Comparison of ENCODE assay signal across 8 mouse cellular contexts in the genomic region with DNA sequence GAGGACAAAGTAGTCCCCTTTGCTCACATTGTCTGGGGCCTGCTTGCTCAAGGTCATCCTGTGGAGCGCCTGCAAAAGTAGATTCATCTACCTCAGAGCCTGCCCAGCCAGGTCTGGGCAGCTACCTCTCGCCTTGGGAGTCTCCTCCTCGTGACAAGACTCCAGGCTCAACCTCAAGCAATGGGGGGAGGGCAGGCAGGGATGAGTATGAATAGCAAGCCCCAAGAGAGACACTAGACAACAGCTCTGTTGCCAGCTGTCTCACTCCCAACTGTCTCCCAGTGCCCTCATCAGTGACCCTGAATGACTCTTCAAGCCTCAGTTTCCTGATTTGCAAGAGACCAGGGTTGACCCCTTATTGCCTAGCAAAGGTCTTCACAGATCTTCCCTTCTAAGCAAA. TPM values are rescaled to one million over a fixed set of nuclear protein-coding genes. Genes with fewer than 3 reads are reported as not detected.
DNase-seq lines count a peak whose midpoint lies in the region; ATAC-seq lines count a peak whose summit lies in the region.

No protein-coding gene starts in this region.

- 64% methylated on average over 3 of the region's 3 CpGs for WGBS in midbrain, embryonic 10.5 days
- 57% methylated on average over 3 of the region's 3 CpGs for WGBS in midbrain, embryonic 14.5 days
- WGBS in embryonic facial prominence, embryonic 12.5 days, result 23% methylated on average over 3 of the region's 3 CpGs
- 10% methylated on average over 3 of the region's 3 CpGs for WGBS in limb, embryonic 11.5 days
- WGBS in stomach, embryonic 16.5 days, result 21% methylated on average over 3 of the region's 3 CpGs

- peaks cover 24% of the 10 kb centered on the region for H3K4me1 ChIP-seq in midbrain, embryonic 10.5 days
- H3K4me1 ChIP-seq in midbrain, embryonic 14.5 days (ENCODE audit: control insufficient read depth, insufficient read depth, low read length), result peaks cover 4% of the 10 kb centered on the region
- peaks cover 36% of the 10 kb centered on the region for H3K4me1 ChIP-seq in embryonic facial prominence, embryonic 12.5 days
- peaks cover 36% of the 10 kb centered on the region for H3K4me1 ChIP-seq in limb, embryonic 11.5 days (ENCODE audit: control insufficient read depth, insufficient read depth, low read length)
- peaks cover 35% of the 10 kb centered on the region for H3K4me1 ChIP-seq in stomach, embryonic 16.5 days (ENCODE audit: control insufficient read depth, insufficient read depth, low read length)

- H3K9me3 ChIP-seq in midbrain, embryonic 10.5 days (replicated peaks), result no peaks in the 10 kb centered on the region
- H3K9me3 ChIP-seq in midbrain, embryonic 14.5 days (ENCODE audit: control insufficient read depth, low read length), result no peaks in the 10 kb centered on the region
- no peaks in the 10 kb centered on the region for H3K9me3 ChIP-seq in embryonic facial prominence, embryonic 12.5 days
- no peaks in the 10 kb centered on the region for H3K9me3 ChIP-seq in limb, embryonic 11.5 days (ENCODE audit: control insufficient read depth, low read length)
- no peaks in the 10 kb centered on the region for H3K9me3 ChIP-seq in stomach, embryonic 16.5 days (replicated peaks; ENCODE audit: control insufficient read depth, low read length)

- peak overlapping the region; percentile 24 for H3K27ac ChIP-seq in midbrain, embryonic 10.5 days (replicated peaks)
- no peak overlapping the region for H3K27ac ChIP-seq in midbrain, embryonic 14.5 days (replicated peaks; ENCODE audit: low read depth, low read length)
- H3K27ac ChIP-seq in embryonic facial prominence, embryonic 12.5 days, result peak overlapping the region; percentile 98
- H3K27ac ChIP-seq in limb, embryonic 11.5 days (replicated peaks; ENCODE audit: low read depth, low read length), result peak overlapping the region; percentile 97
- peak overlapping the region; percentile 88 for H3K27ac ChIP-seq in stomach, embryonic 16.5 days (ENCODE audit: low read length)

- H3K27me3 ChIP-seq in midbrain, embryonic 10.5 days (ENCODE audit: low read depth, poor library complexity, severe bottlenecking), result peaks cover 16% of the 10 kb centered on the region
- no peaks in the 10 kb centered on the region for H3K27me3 ChIP-seq in midbrain, embryonic 14.5 days (ENCODE audit: control insufficient read depth, insufficient read depth, low read length)
- no peaks in the 10 kb centered on the region for H3K27me3 ChIP-seq in embryonic facial prominence, embryonic 12.5 days
- no peaks in the 10 kb centered on the region for H3K27me3 ChIP-seq in limb, embryonic 11.5 days (ENCODE audit: control insufficient read depth, insufficient read depth, low read length)
- H3K27me3 ChIP-seq in stomach, embryonic 16.5 days (ENCODE audit: control insufficient read depth, insufficient read depth, low read length), result no peaks in the 10 kb centered on the region

- H3K36me3 ChIP-seq in midbrain, embryonic 10.5 days, result no peaks in the 10 kb centered on the region
- H3K36me3 ChIP-seq in midbrain, embryonic 14.5 days (ENCODE audit: control insufficient read depth, insufficient read depth, low read length), result no peaks in the 10 kb centered on the region
- no peaks in the 10 kb centered on the region for H3K36me3 ChIP-seq in embryonic facial prominence, embryonic 12.5 days
- H3K36me3 ChIP-seq in limb, embryonic 11.5 days (ENCODE audit: control insufficient read depth, insufficient read depth, low read length), result no peaks in the 10 kb centered on the region
- H3K36me3 ChIP-seq in stomach, embryonic 16.5 days (ENCODE audit: control insufficient read depth, insufficient read depth, low read length), result no peaks in the 10 kb centered on the region

- ATAC-seq in midbrain, embryonic 14.5 days (ENCODE audit: low FRiP score, low TSS enrichment), result no peak
- ATAC-seq in embryonic facial prominence, embryonic 12.5 days (ENCODE audit: insufficient number of reproducible peaks, insufficient read depth, low FRiP score, low TSS enrichment), result peak; percentile 6; the same call in 1 of the 2 replicates
- ATAC-seq in limb, embryonic 11.5 days (ENCODE audit: insufficient number of reproducible peaks, low FRiP score, low TSS enrichment, low read depth), result 0 out of 2 replicates have a peak, but pooled peaks have one; percentile 1
- no peak for ATAC-seq in stomach, embryonic 16.5 days (ENCODE audit: insufficient read depth, low FRiP score)

- peak; percentile 28 for DNase-seq in midbrain, embryonic 10.5 days (ENCODE audit: low spot score)
- no peak for DNase-seq in midbrain, embryonic 14.5 days
- no peak for DNase-seq in limb, embryonic 11.5 days (ENCODE audit: low spot score)
- no peak for DNase-seq in T-cell, adult 2 months (ENCODE audit: low spot score)
- DNase-seq in layer of hippocampus, postnatal 36 days, result no peak
- no peak for DNase-seq in adrenal gland, postnatal 10 days

- no peak overlapping the region for H3K4me3 ChIP-seq in midbrain, embryonic 10.5 days
- H3K4me3 ChIP-seq in midbrain, embryonic 14.5 days (replicated peaks; ENCODE audit: low read depth, low read length), result no peak overlapping the region
- no peak overlapping the region for H3K4me3 ChIP-seq in embryonic facial prominence, embryonic 12.5 days
- H3K4me3 ChIP-seq in limb, embryonic 11.5 days (ENCODE audit: low read depth, low read length), result no peak overlapping the region
- no peak overlapping the region for H3K4me3 ChIP-seq in stomach, embryonic 16.5 days (replicated peaks; ENCODE audit: low read length)

- no peak overlapping the region for H3K4me2 ChIP-seq in midbrain, embryonic 14.5 days (ENCODE audit: low read length)
- peak overlapping the region; percentile 19 for H3K4me2 ChIP-seq in embryonic facial prominence, embryonic 12.5 days (replicated peaks)
- peak overlapping the region; percentile 33 for H3K4me2 ChIP-seq in limb, embryonic 11.5 days (ENCODE audit: low read depth, severe bottlenecking)
- H3K4me2 ChIP-seq in stomach, embryonic 16.5 days (ENCODE audit: low read depth, low read length), result no peak overlapping the region

- H3K9ac ChIP-seq in midbrain, embryonic 14.5 days (replicated peaks; ENCODE audit: low read length), result no peak overlapping the region
- no peak overlapping the region for H3K9ac ChIP-seq in embryonic facial prominence, embryonic 12.5 days
- H3K9ac ChIP-seq in limb, embryonic 11.5 days (ENCODE audit: low read length), result no peak overlapping the region
- H3K9ac ChIP-seq in stomach, embryonic 16.5 days (ENCODE audit: low read length), result peak overlapping the region; percentile 52; the same call in 1 of the 2 replicates

RNA-seq across cellular contexts. Expression of a gene that starts 11.9 kb away (rescaled TPM):
- polyA plus RNA-seq in midbrain, embryonic 10.5 days (2016; fragmentation: Nextera tagmentation; extraction: Ambion mirVana), result 34.6 and 35.6 TPM in 2 replicates
- 13.3 and 19.2 TPM in 2 replicates for polyA plus RNA-seq in midbrain, embryonic 14.5 days (2014; fragmentation: Nextera tagmentation; extraction: Ambion mirVana)
- polyA plus RNA-seq in embryonic facial prominence, embryonic 12.5 days (2016; fragmentation: Nextera tagmentation; extraction: Ambion mirVana), result 48.0 and 50.0 TPM in 2 replicates
- 39.8 and 44.5 TPM in 2 replicates for polyA plus RNA-seq in limb, embryonic 11.5 days (2014; fragmentation: Nextera tagmentation; extraction: Ambion mirVana)
- 33.7 and 38.1 TPM in 2 replicates for polyA plus RNA-seq in stomach, embryonic 16.5 days (2015; fragmentation: Nextera tagmentation; extraction: Ambion mirVana)
- total RNA-seq in layer of hippocampus, postnatal 36 days (2021), result 10 to 100 TPM in 1 of 2 experiments, 1 to 10 TPM in 1; 8.9 to 10.4 TPM
- total RNA-seq in adrenal gland, postnatal 10 days (2021), result 10 to 100 TPM in 1 of 2 experiments, 1 to 10 TPM in 1; 10.0 to 15.0 TPM

RNA-seq across cellular contexts. Expression of a gene that starts 11.9 kb away (rescaled TPM):
- polyA plus RNA-seq in midbrain, embryonic 10.5 days (2016; fragmentation: Nextera tagmentation; extraction: Ambion mirVana), result 1.4 and 2.0 TPM in 2 replicates
- 2.1 and 2.5 TPM in 2 replicates for polyA plus RNA-seq in midbrain, embryonic 14.5 days (2014; fragmentation: Nextera tagmentation; extraction: Ambion mirVana)
- polyA plus RNA-seq in embryonic facial prominence, embryonic 12.5 days (2016; fragmentation: Nextera tagmentation; extraction: Ambion mirVana), result 1.7 and 1.8 TPM in 2 replicates
- 1.9 and 2.4 TPM in 2 replicates for polyA plus RNA-seq in limb, embryonic 11.5 days (2014; fragmentation: Nextera tagmentation; extraction: Ambion mirVana)
- polyA plus RNA-seq in stomach, embryonic 16.5 days (2015; fragmentation: Nextera tagmentation; extraction: Ambion mirVana), result 0.61 and 0.64 TPM in 2 replicates
- total RNA-seq in layer of hippocampus, postnatal 36 days (2021), result under 1 TPM; 0.52 to 0.58 TPM
- under 1 TPM; 0.39 to 0.45 TPM for total RNA-seq in adrenal gland, postnatal 10 days (2021)

RNA-seq across cellular contexts. Expression of a gene that starts 28.0 kb away (rescaled TPM):
- 5.5 and 5.8 TPM in 2 replicates for polyA plus RNA-seq in midbrain, embryonic 10.5 days (2016; fragmentation: Nextera tagmentation; extraction: Ambion mirVana)
- 15.4 and 17.8 TPM in 2 replicates for polyA plus RNA-seq in midbrain, embryonic 14.5 days (2014; fragmentation: Nextera tagmentation; extraction: Ambion mirVana)
- 10.1 and 10.2 TPM in 2 replicates for polyA plus RNA-seq in embryonic facial prominence, embryonic 12.5 days (2016; fragmentation: Nextera tagmentation; extraction: Ambion mirVana)
- polyA plus RNA-seq in limb, embryonic 11.5 days (2014; fragmentation: Nextera tagmentation; extraction: Ambion mirVana), result 2.3 and 3.3 TPM in 2 replicates
- 18.9 and 22.5 TPM in 2 replicates for polyA plus RNA-seq in stomach, embryonic 16.5 days (2015; fragmentation: Nextera tagmentation; extraction: Ambion mirVana)
- total RNA-seq in layer of hippocampus, postnatal 36 days (2021), result 10 to 100 TPM; 24.3 to 24.5 TPM
- total RNA-seq in adrenal gland, postnatal 10 days (2021), result 10 to 100 TPM; 11.1 to 14.7 TPM

RNA-seq across cellular contexts. Expression of a gene that starts 33.0 kb away (rescaled TPM):
- 1,350 and 1,398 TPM in 2 replicates for polyA plus RNA-seq in midbrain, embryonic 10.5 days (2016; fragmentation: Nextera tagmentation; extraction: Ambion mirVana)
- 1,308 and 1,477 TPM in 2 replicates for polyA plus RNA-seq in midbrain, embryonic 14.5 days (2014; fragmentation: Nextera tagmentation; extraction: Ambion mirVana)
- 1,511 and 1,518 TPM in 2 replicates for polyA plus RNA-seq in embryonic facial prominence, embryonic 12.5 days (2016; fragmentation: Nextera tagmentation; extraction: Ambion mirVana)
- polyA plus RNA-seq in limb, embryonic 11.5 days (2014; fragmentation: Nextera tagmentation; extraction: Ambion mirVana), result 1,189 and 1,219 TPM in 2 replicates
- 1,902 and 2,108 TPM in 2 replicates for polyA plus RNA-seq in stomach, embryonic 16.5 days (2015; fragmentation: Nextera tagmentation; extraction: Ambion mirVana)
- total RNA-seq in layer of hippocampus, postnatal 36 days (2021), result 1,000 to 10,000 TPM; 2,856 to 3,180 TPM
- total RNA-seq in adrenal gland, postnatal 10 days (2021), result 1,000 to 10,000 TPM; 2,032 to 2,040 TPM

Comparison
In these comparisons a context has a peak if more than half of its experiments do, and no peak if none do; other contexts are left out.
1. ATAC-seq: peak in embryonic facial prominence, embryonic 12.5 days (single experiment) and limb, embryonic 11.5 days (single experiment); none in midbrain, embryonic 14.5 days (single experiment) and stomach, embryonic 16.5 days (single experiment).
2. H3K4me2 ChIP-seq: peak in embryonic facial prominence, embryonic 12.5 days (single experiment) and limb, embryonic 11.5 days (single experiment); none in midbrain, embryonic 14.5 days (single experiment) and stomach, embryonic 16.5 days (single experiment).